Mouse (Mus musculus) T-helper 17 cell (primary cell): ENCODE measurements at regions not wholly inside any gene's neighbourhood (a gene's known extent, or its start where the extent isn't known, plus 50 kb on each side); places are given as distances from the start of the nearest gene placed in this dataset.

Experiments used
- in situ Hi-C, 2 experiments: fragments of 300-600 bp; cut with MboI, MseI; formaldehyde crosslinking; loops; 1 replicate in 1 of 2; 2 replicates in 1 of 2; pipeline ENCODE4 v1.15.1; 2025; ENCODE audit warnings: high pct_unique_total_duplicates in 2 of 2

DNA sequence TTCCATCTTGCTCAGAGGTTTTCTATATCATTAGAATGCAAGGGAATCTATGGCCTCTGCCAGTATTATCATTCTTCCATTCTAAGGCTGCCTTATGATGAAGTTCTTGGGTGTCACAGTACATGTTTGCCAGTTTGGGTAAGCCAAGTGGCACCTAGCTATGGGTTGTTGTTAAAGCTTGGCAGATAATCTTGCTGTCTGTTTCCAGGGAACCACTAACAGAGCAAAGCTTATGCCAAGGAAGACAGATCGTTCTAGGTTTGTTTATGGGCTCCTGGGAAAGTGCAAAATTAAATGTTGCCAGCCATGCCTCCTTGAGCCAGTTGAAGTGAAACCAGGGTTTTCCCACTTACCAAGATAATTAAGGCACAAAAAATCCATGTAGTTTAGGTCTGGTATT is 292.9 kb upstream of the Cobl start:
- in situ Hi-C loops, result loop anchor here in 1 of 2 experiments (10.0 kb wide), 1 partner anchor 583 kb away; no protein-coding TSS in a partner anchor

DNA sequence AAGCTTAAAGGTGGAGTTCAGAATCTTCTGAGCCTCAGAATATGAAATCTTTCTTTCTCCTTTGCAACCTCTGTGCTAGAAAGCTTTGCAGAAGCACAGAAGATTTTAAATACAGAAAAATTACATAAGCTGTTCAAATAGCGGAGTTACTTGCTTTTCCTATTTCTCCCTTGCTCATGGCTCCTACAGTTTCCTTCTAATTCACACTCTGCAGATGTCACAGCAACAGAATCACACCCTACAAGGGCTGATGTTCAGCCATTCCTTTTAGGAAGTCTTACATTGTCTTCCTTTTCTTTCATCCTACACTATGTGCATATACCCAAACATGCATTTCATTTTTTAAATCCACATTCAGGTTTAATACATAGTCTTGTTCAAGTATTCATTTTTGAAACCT is 285.3 kb upstream of the Cobl start:
- in situ Hi-C loops, result loop anchor here in 1 of 2 experiments (10.0 kb wide), 1 partner anchor 575 kb away; no protein-coding TSS in a partner anchor

DNA sequence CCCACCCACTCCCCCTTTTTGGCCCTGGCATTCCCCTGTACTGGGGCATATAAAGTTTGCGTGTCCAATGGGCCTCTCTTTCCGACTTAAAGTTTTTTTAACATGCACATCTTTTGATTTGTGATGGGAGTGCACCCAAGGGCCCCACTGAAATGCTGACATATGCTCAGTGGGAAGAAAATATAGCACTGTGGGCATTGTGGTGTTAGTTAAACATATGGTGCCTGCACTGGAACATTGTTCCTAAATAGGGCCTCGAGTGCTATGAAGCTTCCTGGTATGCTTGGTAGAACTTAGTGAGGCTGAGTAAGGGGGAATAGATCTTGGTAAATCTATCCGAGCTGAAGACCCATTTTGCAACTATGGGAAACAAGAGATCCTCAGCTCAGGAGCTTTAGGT is 284.5 kb upstream of the Cobl start:
- in situ Hi-C loops, result no loop called here

DNA sequence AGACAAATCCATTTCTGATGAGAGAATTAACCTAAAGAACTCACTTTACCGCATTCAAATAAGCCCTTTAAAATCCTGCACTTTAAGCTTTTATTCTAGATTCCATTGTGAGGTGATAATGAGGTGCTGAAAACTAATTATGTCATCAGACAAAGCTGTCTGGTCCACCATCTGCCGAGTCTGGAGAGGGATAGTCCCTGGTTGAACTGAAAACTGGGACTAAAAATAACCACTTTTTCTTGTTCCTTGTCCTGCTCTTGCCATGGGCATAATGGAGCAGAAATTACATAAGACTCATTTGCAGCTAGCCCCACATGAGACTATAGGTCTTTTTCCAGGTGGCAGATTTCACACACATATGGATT is 277.4 kb upstream of the Cobl start:
- in situ Hi-C loops, result no loop called here

DNA sequence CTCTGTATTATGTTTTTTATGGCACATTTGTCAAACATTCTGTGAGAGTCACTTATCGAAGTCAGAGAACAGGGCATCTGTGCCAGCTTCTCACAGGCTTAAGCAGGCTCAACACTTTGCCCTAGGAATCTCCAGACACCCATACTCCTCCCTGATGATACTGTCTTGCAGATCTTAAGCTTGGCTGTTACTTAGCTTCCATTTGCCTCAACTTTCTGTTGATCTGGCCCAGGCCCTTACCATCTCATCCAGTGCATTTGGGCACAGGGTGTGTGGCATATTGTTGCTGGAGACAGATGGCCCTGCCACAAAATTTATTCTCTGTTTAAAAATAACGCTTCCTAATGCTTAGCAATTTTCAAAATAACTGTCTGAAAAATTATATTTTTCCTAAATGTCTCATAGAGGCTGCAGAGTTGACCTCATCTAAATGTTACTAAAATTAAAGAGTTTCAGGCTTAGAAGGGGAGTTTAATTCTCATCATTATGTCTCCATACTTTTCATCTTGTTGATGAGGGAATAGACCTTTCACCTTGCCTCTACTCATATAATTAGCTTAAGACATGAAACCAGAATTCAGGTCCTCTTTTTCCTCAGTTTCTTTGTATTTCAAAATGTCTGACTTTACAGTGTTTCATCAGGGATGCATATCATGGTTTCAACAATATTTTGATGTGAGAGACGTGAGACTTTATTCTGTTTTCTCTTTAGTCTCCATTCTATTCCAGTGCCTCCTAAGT is 276.8 kb upstream of the Cobl start:
- in situ Hi-C loops, result no loop called here

DNA sequence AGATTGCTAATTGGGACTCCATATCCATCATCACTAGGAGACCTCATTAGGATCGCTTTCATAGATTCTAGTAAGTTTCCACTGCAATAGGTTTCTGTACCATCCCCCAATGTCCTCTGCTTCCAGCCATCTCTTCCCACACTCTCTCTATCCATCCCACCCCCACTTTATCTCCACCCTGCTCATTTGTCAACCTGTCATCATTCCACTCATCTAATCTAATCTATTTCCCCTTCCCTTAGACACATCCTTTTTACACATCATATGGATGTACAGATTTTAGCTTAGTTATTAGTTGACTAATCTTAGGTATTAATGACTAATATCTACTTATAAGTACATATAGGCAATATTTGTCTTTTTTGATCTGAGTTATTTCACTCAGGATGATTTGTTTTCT is 269.5 kb upstream of the Cobl start:
- in situ Hi-C loops, result no loop called here

DNA sequence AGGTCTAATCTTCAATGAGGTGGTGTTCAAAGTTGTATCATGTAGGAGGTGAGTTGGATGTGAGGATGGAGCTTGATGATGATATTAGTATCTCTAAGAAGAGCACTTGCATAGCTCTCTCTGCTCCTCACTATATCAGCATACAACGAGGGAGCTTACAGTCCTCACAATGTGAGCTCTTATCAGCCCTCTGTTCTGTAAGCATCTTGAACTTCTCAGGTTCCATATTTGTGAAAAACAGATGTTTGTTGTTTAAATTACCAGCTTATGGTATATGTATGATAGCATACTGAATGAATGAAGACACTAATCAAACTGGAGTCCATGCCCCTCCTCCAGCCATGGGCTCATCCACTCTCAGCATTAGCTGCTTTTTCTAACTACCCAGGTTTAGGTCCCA is 262.5 kb upstream of the Cobl start:
- in situ Hi-C loops, result no loop called here

DNA sequence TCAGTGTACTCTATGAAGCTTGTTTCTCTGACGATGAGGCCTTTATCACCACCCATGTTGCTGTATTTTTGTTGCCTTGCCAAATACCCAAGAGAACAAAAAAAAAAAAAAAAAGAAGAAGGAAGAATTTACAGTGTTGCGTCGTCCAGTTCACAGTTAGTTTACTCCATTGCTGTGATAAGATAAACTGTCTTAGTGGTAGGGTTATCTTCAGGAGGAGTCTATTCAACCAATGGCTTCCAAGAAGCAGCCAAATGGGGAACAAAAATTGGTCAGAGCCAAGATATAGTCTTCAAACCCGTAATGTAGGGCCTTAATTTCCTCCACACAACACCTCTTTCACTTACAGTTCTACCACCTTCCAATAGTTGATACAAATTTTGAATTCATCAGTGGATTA is 261.7 kb upstream of the Cobl start:
- in situ Hi-C loops, result no loop called here

DNA sequence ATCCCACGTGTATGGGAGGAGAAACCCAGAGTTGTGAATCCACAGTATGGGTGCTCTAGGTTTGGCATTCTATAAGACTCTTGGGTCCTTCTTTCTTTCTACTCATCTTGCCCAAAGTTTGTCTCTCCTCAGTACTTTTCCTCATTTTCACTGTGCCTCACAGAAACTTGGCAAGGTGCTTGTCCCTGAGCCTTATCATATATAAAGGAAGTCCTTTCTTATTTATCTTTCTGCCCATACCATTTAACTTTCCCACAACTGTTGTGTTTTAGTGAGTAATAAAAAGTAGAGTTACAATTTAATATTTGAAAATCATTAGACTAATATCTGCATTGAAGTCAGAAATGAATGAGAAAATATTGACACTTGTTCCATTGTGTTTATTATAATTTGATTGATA is 257.6 kb upstream of the Cobl start:
- in situ Hi-C loops, result no loop called here

DNA sequence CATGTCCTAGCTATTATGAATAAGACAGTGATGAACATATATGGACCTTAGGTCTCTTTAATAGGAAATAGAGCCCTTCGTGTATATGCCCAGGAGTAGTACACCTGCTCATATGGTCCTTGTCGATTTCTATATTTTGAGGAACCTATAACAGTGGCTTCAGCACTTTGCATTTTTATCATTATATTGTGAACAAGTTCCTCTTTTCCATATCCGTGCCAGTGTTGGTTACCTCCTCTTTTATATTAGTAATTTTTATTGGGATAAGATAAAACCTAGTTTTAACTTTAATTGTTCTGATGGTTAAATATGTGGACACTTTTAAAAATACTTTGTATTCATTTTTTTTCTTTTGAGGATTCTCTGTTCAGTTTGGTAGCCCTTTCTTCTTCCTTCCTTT is 255.4 kb upstream of the Cobl start:
- in situ Hi-C loops, result no loop called here

DNA sequence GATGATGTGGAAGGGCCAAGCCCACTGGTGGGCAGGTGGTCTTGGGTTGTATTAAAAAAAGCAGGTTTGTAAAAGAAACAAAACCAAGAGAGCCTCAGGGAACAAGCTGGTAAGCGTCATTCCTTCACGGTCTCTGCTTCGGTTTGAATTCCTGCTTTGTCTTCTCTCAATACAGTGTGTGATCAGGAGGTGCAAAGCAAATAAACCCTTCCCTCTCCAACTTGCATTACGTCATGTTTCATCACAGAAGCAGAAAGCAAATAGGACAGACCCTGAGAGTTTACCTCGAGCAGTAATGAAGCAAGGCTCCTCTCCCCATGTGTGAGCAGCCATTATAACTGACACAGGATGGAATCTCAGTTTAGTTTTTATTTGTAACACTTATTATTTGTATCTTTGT is 231.6 kb upstream of the Cobl start:
- in situ Hi-C loops, result no loop called here

DNA sequence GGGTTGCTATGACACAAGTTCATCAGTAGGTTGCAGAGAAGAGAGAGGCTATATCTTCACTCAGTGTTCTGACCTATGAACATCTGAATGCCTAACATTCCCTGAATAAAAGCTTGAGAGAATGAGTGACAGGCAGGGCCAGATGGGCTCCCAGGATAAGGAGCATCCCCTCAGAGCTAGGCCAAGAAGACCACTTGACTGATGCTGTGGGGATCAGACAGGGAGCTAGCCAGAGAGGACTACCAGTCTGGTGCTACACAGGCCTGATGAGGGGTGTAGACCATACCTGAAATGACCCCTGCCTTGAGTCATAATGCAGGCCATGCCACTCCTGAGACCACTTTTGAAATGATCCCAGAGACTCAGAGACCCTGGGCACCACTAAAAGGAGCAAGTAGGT is 228.1 kb upstream of the Cobl start:
- in situ Hi-C loops, result no loop called here

DNA sequence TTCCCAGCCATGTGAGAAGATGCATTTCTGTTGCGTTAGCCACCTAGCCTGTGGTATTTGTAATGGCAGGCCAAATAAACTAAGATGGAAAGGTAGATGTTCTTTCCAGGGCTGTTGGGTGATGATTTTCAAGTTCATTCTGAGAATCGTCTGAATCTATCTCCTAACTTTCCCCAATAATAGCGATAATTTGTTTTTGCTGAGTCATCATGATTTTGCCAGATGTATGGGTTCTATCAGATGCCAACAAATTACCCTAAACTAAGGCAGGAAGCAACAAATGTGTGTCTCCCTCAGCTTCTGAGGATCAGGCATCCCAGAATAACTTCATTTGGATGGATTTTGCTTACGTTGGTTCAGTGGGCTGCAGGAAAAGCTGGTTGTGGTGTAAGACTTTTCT is 222.0 kb upstream of the Cobl start:
- in situ Hi-C loops, result no loop called here

DNA sequence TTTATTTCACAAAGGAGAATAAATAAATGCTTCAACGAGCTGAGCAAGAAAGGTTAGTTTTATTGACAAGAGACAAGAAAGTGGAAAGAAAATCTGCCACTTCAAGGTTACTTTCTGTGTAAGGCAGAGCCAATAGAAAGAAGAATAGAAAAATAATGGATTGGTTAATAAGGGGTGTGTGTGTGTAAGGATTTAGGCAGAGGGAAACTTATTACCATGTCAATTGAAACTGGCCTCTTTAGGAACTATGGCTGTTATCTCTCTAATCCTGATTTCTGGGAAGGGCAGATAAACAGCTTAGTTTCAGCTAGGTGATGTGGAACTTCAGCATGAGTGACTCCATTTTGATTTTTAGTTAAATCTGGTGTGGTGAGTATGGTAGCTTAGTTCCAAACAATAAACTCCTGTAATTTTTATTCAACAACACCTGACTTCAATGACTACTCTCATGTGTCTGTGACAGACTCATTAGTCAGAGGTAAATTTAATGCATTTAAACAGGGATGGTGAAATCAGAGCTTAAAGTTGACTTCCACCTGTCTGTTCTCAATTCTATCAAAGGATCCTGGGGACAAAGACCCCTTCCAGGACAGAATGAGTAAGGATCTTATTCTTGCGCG is 197.2 kb upstream of the Cobl start:
- in situ Hi-C loops, result no loop called here

DNA sequence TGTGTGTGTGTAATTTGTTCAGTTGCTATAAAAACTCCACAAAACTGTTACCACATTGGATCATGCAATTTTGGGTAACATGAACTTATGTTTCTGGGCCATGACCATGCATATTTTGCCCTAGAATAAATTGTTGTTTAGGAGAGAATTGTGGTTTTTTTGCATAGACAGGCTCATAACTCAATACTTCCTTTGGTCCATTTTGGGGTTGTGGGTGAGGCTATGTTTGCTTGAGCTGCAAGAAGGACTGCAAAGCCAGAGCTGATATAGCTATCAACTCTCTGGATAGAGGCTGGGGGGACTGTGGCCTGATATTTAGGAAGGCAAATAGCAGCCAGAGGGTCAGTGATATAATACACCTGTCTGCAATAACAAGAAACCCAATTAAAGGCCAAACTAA is 194.1 kb upstream of the Cobl start:
- in situ Hi-C loops, result no loop called here

DNA sequence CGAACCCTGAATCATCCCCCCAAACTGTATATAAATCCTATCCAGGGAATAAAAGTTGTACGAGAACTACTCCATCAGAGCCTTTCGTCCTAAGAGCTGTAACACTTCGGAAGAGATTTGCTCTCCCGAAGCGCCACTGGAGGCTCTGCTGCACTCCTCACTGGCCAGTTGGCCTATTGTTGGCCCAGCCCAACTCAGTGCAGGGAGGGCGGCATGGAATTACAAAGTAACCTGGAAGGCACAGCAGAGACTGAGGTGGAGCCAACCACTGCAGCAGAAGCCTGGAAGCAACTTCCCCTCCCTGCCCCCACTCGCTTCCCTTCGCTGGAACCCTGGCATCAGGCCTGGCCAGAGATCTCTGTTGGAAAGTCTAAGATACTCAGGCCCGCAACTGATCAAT is 191.7 kb upstream of the Cobl start:
- in situ Hi-C loops, result no loop called here
